Mouse (Mus musculus): ENCODE data around the gene Numa1. TPM values are rescaled to one million over a fixed set of nuclear protein-coding genes. Genes with fewer than 3 reads are reported as not detected.

Gene Numa1
- polyA plus RNA-seq, 1 experiment from 2014 or later = 40.0 TPM

DNA sequence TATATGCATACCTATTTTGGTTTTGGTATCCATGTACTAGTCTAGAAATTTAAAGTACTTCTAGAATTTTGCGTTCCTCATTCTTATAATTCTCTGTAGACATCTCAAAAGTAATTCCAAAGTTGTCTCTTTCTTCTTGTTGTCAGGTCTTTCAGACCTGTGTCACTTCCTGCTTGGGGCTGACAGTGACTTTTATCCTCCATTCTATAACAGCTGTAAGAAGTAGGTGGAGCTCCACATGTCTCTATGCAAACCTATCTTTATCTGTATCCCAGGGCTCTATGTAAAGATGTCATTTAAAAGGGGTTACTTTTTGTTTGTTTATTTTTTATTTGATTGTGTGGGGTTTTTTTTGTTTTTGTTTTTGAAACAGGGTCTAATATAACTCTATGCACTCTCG is 29.7 kb downstream of the Numa1 start:
- Histone ChIP-seq H3K27ac (no peak overlapping the region), H3K27me3 (no peaks in the 10 kb centered on the region), H3K9ac (no peak overlapping the region), H3K9me3 (replicated peaks) (no peaks in the 10 kb centered on the region), H3K4me3 (no peak overlapping the region), H3K4me2 (no peak overlapping the region), H3K4me1 (replicated peaks) (peaks cover 20% of the 10 kb centered on the region), H3K36me3 (no peaks in the 10 kb centered on the region)
- 90% methylated on average over 2 of the region's 2 CpGs for WGBS
- no peak for ATAC-seq (replicated peaks; ENCODE audit: insufficient number of reproducible peaks, insufficient read depth, low FRiP score, low read depth)

DNA sequence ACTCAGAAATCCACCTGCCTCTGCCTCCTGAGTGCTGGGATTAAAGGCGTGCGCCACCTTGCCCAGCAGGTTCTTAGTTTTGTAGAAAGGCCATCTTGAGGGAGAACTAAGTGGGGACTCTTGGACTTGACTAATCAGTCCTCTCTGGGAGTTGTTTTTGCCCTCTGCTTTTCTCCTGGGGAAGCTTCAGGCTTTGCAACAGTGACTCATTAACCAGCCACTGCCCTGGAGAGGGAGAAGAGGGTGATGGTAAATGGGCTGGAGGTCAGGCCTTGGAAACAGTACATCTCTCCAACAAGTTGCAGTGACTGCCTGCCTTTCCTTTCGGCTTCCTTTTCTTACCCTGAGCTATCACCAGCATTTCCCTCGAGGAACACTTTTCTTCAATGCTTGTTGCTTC is 30.6 kb downstream of the Numa1 start:
- Histone ChIP-seq H3K36me3 (no peaks in the 10 kb centered on the region), H3K27ac (no peak overlapping the region), H3K9me3 (replicated peaks) (no peaks in the 10 kb centered on the region), H3K4me1 (replicated peaks) (peaks cover 28% of the 10 kb centered on the region), H3K4me2 (no peak overlapping the region), H3K4me3 (no peak overlapping the region), H3K27me3 (no peaks in the 10 kb centered on the region), H3K9ac (no peak overlapping the region)
- 82% methylated on average over 4 of the region's 4 CpGs for WGBS
- no peak for ATAC-seq (replicated peaks; ENCODE audit: insufficient number of reproducible peaks, insufficient read depth, low FRiP score, low read depth)

- Histone ChIP-seq H3K27ac (no peak overlapping the region), H3K4me1 (replicated peaks) (peaks cover 28% of the 10 kb centered on the region), H3K9me3 (replicated peaks) (no peaks in the 10 kb centered on the region), H3K4me2 (no peak overlapping the region), H3K27me3 (no peaks in the 10 kb centered on the region), H3K36me3 (no peaks in the 10 kb centered on the region), H3K4me3 (no peak overlapping the region), H3K9ac (no peak overlapping the region)
- no peak for ATAC-seq (replicated peaks; ENCODE audit: insufficient number of reproducible peaks, insufficient read depth, low FRiP score, low read depth)
- 54% methylated on average over 2 of the region's 2 CpGs for WGBS
Measured at GRCm38 (mm10) chr7:101965606-101966005, 31.7 kb downstream of the Numa1 start.

GRCm38 (mm10) chr7:101967256-101967655 is 33.3 kb downstream of the Numa1 start:
- no peaks in the 10 kb centered on the region for H3K27me3 ChIP-seq
- ATAC-seq (replicated peaks; ENCODE audit: insufficient number of reproducible peaks, insufficient read depth, low FRiP score, low read depth) = no peak
- no peak overlapping the region for H3K4me3 ChIP-seq
- H3K9ac ChIP-seq = no peak overlapping the region
- H3K4me2 ChIP-seq = no peak overlapping the region
- no peaks in the 10 kb centered on the region for H3K9me3 ChIP-seq (replicated peaks)
- peaks cover 39% of the 10 kb centered on the region for H3K4me1 ChIP-seq (replicated peaks)
- H3K36me3 ChIP-seq = no peaks in the 10 kb centered on the region
- WGBS = 35% methylated on average over 1 of the region's 1 CpGs
- H3K27ac ChIP-seq = peak overlapping the region; percentile 47

GRCm38 (mm10) chr7:101968751-101969150 is 34.8 kb downstream of the Numa1 start:
- H3K9me3 ChIP-seq (replicated peaks) = no peaks in the 10 kb centered on the region
- peak overlapping the region; percentile 100 for H3K27ac ChIP-seq
- H3K36me3 ChIP-seq = no peaks in the 10 kb centered on the region
- H3K4me2 ChIP-seq = peak overlapping the region; percentile 90
- 0 out of 2 replicates have a peak overlapping the region, but pooled peaks have one; percentile 90 for H3K9ac ChIP-seq
- 62% methylated on average over 2 of the region's 2 CpGs for WGBS
- H3K4me1 ChIP-seq (replicated peaks) = peaks cover 54% of the 10 kb centered on the region
- H3K27me3 ChIP-seq = no peaks in the 10 kb centered on the region
- no peak for ATAC-seq (replicated peaks; ENCODE audit: insufficient number of reproducible peaks, insufficient read depth, low FRiP score, low read depth)
- no peak overlapping the region for H3K4me3 ChIP-seq

- H3K4me1 ChIP-seq (replicated peaks) = peaks cover 65% of the 10 kb centered on the region
- WGBS = under 1% methylated on average over 53 of the region's 53 CpGs
Measured at GRCm38 (mm10) chr7:101969694-101970428, 36.0 kb downstream of the Numa1 start.

DNA sequence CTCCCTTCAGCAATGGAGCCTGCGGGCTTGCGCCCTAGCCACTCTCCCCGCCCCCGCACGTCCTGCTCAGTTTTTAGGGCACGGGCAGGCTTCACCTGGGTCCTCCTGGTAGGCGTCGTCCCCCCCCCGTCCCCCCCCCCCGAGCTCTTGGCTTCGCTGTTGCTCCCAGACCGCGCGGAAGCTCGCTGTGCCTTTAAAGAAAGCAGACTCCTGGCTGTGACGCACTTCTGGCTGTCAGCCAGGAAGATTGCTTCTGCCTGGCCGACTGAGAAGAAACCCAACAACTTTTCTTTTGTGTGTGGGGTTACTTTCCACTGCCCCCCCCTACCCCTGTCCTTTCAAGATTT is 36.5 kb downstream of the Numa1 start:
- H3K4me1 ChIP-seq (replicated peaks) = peaks cover 69% of the 10 kb centered on the region
- H3K27me3 ChIP-seq = no peaks in the 10 kb centered on the region

More at GRCm38 (mm10) chr7:101969694-101970428, 36.0 kb downstream of the Numa1 start:
- H3K4me3 ChIP-seq = peak overlapping the region; percentile 91
- H3K27ac ChIP-seq = peak overlapping the region; percentile 100
- H3K9ac ChIP-seq = peak overlapping the region; percentile 90
- peak overlapping the region; percentile 90 for H3K4me2 ChIP-seq
- H3K9me3 ChIP-seq (replicated peaks) = no peaks in the 10 kb centered on the region
- no peaks in the 10 kb centered on the region for H3K27me3 ChIP-seq
- ATAC-seq (replicated peaks; ENCODE audit: insufficient number of reproducible peaks, insufficient read depth, low FRiP score, low read depth) = peak; percentile 90
- no peaks in the 10 kb centered on the region for H3K36me3 ChIP-seq

DNA sequence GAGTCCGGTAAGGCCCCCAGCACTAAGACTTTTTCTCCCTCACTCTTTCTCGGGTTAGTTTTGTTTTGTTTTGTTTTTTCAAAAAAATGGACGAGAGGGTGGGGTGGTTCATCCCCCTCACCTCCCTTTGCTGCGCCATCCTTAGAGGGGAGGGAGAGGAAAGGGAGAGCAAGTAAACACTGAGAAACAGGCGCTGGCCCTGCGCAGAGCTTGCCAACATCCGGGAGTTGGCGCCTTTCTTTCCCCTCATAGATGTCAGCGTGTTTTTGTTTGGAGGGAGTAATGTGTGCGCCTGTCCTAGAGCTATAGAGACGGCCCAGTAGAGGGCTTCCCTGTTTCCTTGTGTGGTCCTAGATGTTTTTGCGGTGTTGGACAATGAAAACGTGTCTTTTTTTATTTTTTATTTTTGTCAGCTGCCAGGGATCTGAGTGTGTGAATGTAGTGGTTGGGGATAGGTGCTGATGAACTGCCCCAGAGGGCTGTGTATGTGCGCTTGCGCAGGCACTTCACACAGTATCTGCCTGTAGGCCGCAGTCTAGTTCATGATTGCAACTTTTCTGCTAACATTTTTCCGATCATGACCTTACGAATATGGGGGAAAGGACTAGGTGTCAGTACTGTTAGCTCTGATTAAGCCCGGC is 37.0 kb downstream of the Numa1 start:
- Histone ChIP-seq H3K4me3 (peak overlapping the region; percentile 91), H3K9ac (peak overlapping the region; percentile 90), H3K27me3 (no peaks in the 10 kb centered on the region), H3K27ac (peak overlapping the region; percentile 100), H3K4me2 (peak overlapping the region; percentile 90), H3K9me3 (replicated peaks) (no peaks in the 10 kb centered on the region), H3K4me1 (replicated peaks) (peaks cover 66% of the 10 kb centered on the region), H3K36me3 (no peaks in the 10 kb centered on the region)
- 2% methylated on average over 19 of the region's 19 CpGs for WGBS
- peak; percentile 58 for ATAC-seq (replicated peaks; ENCODE audit: insufficient number of reproducible peaks, insufficient read depth, low FRiP score, low read depth)

More for the DNA sequence above, 36.5 kb downstream of the Numa1 start:
- Histone ChIP-seq H3K4me2 (peak overlapping the region; percentile 90), H3K4me3 (peak overlapping the region; percentile 91), H3K36me3 (no peaks in the 10 kb centered on the region), H3K9ac (peak overlapping the region; percentile 90), H3K27ac (peak overlapping the region; percentile 100), H3K9me3 (replicated peaks) (no peaks in the 10 kb centered on the region)
- 0% methylated on average over 17 of the region's 17 CpGs for WGBS
- peak; percentile 75 for ATAC-seq (replicated peaks; ENCODE audit: insufficient number of reproducible peaks, insufficient read depth, low FRiP score, low read depth)

GRCm38 (mm10) chr7:101971721-101972120 is 37.8 kb downstream of the Numa1 start:
- Histone ChIP-seq H3K4me3 (peak overlapping the region; percentile 91), H3K27ac (peak overlapping the region; percentile 100), H3K4me2 (peak overlapping the region; percentile 90), H3K9me3 (replicated peaks) (no peaks in the 10 kb centered on the region), H3K4me1 (replicated peaks) (peaks cover 65% of the 10 kb centered on the region), H3K36me3 (no peaks in the 10 kb centered on the region), H3K9ac (peak overlapping the region; percentile 90), H3K27me3 (no peaks in the 10 kb centered on the region)
- ATAC-seq (replicated peaks; ENCODE audit: insufficient number of reproducible peaks, insufficient read depth, low FRiP score, low read depth) = no peak
- WGBS = 38% methylated on average over 2 of the region's 2 CpGs

DNA sequence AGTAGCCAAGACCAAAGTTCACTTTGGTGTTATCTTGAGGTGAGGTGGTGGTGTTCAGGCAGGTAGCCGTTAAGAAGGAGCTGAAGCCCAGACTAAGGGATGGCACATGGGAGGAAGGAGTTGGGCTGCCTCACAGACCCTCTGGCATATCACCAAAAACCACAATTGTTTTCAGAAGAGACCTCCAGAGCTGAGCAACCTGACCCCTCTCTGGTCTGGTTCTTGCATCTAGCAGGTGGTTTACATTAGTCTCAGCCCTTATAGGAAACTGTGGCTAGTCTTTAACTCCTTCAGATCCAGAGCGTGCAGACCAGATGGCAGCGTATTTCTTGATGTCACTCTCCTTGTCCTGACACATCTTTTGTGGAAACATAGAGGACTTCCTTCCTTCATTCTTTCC is 39.8 kb downstream of the Numa1 start:
- H3K9ac ChIP-seq = no peak overlapping the region
- H3K4me3 ChIP-seq = no peak overlapping the region
- no peaks in the 10 kb centered on the region for H3K9me3 ChIP-seq (replicated peaks)
- no peaks in the 10 kb centered on the region for H3K27me3 ChIP-seq
- no peak for ATAC-seq (replicated peaks; ENCODE audit: insufficient number of reproducible peaks, insufficient read depth, low FRiP score, low read depth)
- H3K36me3 ChIP-seq = 0 out of 2 replicates have a peak, but pooled peaks cover 4% of the 10 kb centered on the region
- H3K4me2 ChIP-seq = no peak overlapping the region
- WGBS = 55% methylated on average over 3 of the region's 3 CpGs
- peaks cover 48% of the 10 kb centered on the region for H3K4me1 ChIP-seq (replicated peaks)
- H3K27ac ChIP-seq = peak overlapping the region; percentile 39; the same call in 1 of the 2 replicates

- H3K36me3 ChIP-seq = 0 out of 2 replicates have a peak, but pooled peaks cover 7% of the 10 kb centered on the region
- H3K4me3 ChIP-seq = no peak overlapping the region
- ATAC-seq (replicated peaks; ENCODE audit: insufficient number of reproducible peaks, insufficient read depth, low FRiP score, low read depth) = no peak
- H3K4me1 ChIP-seq (replicated peaks) = peaks cover 42% of the 10 kb centered on the region
- 26% methylated on average over 2 of the region's 2 CpGs for WGBS
- no peak overlapping the region for H3K9ac ChIP-seq
- no peak overlapping the region for H3K4me2 ChIP-seq
- peak overlapping the region; percentile 39 for H3K27ac ChIP-seq
- no peaks in the 10 kb centered on the region for H3K9me3 ChIP-seq (replicated peaks)
- H3K27me3 ChIP-seq = no peaks in the 10 kb centered on the region
Measured at GRCm38 (mm10) chr7:101974505-101974904, 40.6 kb downstream of the Numa1 start.
